Mouse (Mus musculus): ENCODE measurements around the gene Hoxc9.

GRCm38 (mm10) chr15:102962492-102962891 is 13.7 kb upstream of the Hoxc9 start:
- TF ChIP-seq POLR2A (IDR thresholded peaks at IDR 0.05; ENCODE audit: control insufficient read depth, low read depth, low read length): no peak
- TF ChIP-seq CTCF (IDR thresholded peaks at IDR 0.05; ENCODE audit: control insufficient read depth, insufficient read depth, insufficient replicate concordance, low read depth, low read length): no peak

Data from testis, adult 2 months (tissue).